Mouse (Mus musculus): ENCODE measurements at regions not wholly inside any gene's neighbourhood (a gene's known extent, or its start where the extent isn't known, plus 50 kb on each side); places are given as distances from the start of the nearest gene placed in this dataset.

DNA sequence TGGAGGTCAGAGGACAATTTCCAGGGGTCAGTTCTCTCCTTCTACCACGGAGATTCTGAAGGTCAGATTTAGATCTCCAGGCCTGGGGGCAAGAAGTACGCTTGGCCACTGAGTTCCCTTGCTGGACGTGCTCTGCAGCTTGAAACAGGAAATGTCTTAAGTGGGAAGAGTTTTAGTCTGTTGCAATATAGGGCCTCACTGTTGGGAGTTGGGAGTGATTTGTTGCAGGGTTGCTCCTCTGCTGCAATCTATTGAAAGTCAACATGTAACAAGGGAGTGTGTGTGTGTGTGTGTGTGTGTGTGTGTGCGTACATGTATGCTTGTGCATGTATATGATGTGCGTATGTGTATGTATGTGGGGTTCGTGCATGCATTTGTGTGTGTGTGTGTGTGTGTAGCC is 71.5 kb upstream of the Gmds start:
- TF ChIP-seq CTCF (conservative IDR thresholded peaks at IDR 0.05; ENCODE audit: insufficient read depth, insufficient read length, low read depth, low read length) (no peak), POLR2A (IDR thresholded peaks at IDR 0.05; ENCODE audit: low read depth, low read length) (no peak)

All from kidney, adult 2 months (tissue).